Mouse (Mus musculus) intestine, embryonic 14.5 days (tissue): ENCODE results near the gene Ccdc187. TPM values are rescaled to one million over a fixed set of nuclear protein-coding genes. Genes with fewer than 3 reads are reported as not detected.

Experiments
- ATAC-seq: fragments of 200-750 bp; cut with Nextera tagmentation; replicated peaks from 2 replicates; pipeline ENCODE4 v1.8.0; 2017; ENCODE audit warnings: low read depth, moderate number of reproducible peaks, moderate TSS enrichment, moderate library complexity; ENCODE audit not compliant: low FRiP score, low TSS enrichment
- DNase-seq: peaks from one replicate; pipeline ENCODE4 v3.0.0-alpha.2; 2018; ENCODE audit warnings: low spot score
- H3K27ac ChIP-seq: fragments of 300-500 bp; sonication (generic); 2 replicates; pipeline ENCODE4 v1.5.1; 2014; ENCODE audit warnings: low read depth, mild to moderate bottlenecking, control low read depth
- H3K27me3 ChIP-seq: fragments of 300-500 bp; sonication (generic); replicated peaks from 2 replicates; pipeline ENCODE4 v1.6.1; 2014; ENCODE audit warnings: low read length, control low read depth; ENCODE audit not compliant: control insufficient read depth, insufficient read depth
- H3K36me3 ChIP-seq: fragments of 300-500 bp; sonication (generic); 2 replicates; pipeline ENCODE4 v1.6.1; 2014; ENCODE audit warnings: low read length, control low read depth; ENCODE audit not compliant: control insufficient read depth, insufficient read depth
- H3K4me1 ChIP-seq: fragments of 300-500 bp; sonication (generic); replicated peaks from 2 replicates; pipeline ENCODE4 v1.6.1; 2014; ENCODE audit warnings: low read length, control low read depth, mixed read lengths; ENCODE audit not compliant: control insufficient read depth, insufficient read depth
- H3K4me2 ChIP-seq: fragments of 300-500 bp; sonication (generic); 2 replicates; pipeline ENCODE4 v1.6.1; 2014; ENCODE audit warnings: low read length
- H3K4me3 ChIP-seq: fragments of 300-500 bp; sonication (generic); 2 replicates; pipeline ENCODE4 v1.5.1; 2014; ENCODE audit warnings: low read depth, low read length, control low read depth, mixed read lengths
- H3K9ac ChIP-seq: fragments of 300-500 bp; sonication (generic); 2 replicates; pipeline ENCODE4 v1.6.1; 2014; ENCODE audit warnings: mild to moderate bottlenecking, low read length
- H3K9me3 ChIP-seq: fragments of 300-500 bp; sonication (generic); 2 replicates; pipeline ENCODE4 v1.6.1; 2016; ENCODE audit warnings: low read length, control low read depth; ENCODE audit not compliant: control insufficient read depth
- WGBS: fragments of 180-500 bp; shearing (Covaris S2); extraction: QIAGEN DNeasy Blood & Tissue Kit; methylation state at CpG from one replicate; pipeline ENCODE4 v1.1.7; 2014; 5-methylcytosine and 5-hydroxymethylcytosine counted together
- polyA plus RNA-seq: library from polyadenylated mRNA; unstranded; fragments of >200 nt; fragmentation: Nextera tagmentation; extraction: Ambion mirVana; gene quantifications from 2 replicates; pipeline ENCODE4 v1.2.1, GENCODE M21; 2014

Gene Ccdc187
- polyA plus RNA-seq, 1 experiment from 2014 or later, result 0.50 TPM

DNA sequence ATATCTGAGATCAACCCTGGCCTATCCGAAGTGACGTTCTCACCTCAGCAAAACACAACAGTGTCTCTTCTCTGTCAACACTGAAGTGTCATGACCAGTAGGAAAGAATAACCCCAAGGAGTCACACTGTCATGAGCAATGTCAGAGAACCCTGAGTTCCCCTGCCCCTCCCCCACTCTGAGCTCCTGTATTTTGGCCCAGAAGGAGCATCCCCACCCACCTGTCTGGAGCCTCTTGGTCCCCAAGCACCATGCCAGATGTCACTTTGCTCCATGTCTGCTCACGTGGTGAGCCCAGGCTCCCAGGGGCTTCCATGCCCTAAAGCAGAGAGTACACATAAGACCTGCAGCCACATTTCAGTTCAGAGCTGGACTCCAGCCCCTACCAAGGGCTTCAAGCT, 14.6 kb downstream of the Ccdc187 start:
- Histone ChIP-seq H3K9ac (no peak overlapping the region), H3K36me3 (no peaks in the 10 kb centered on the region), H3K27ac (no peak overlapping the region), H3K9me3 (no peaks in the 10 kb centered on the region), H3K4me3 (no peak overlapping the region), H3K4me1 (no peaks in the 10 kb centered on the region), H3K4me2 (no peak overlapping the region), H3K27me3 (no peaks in the 10 kb centered on the region)
- 76% methylated on average over 3 of the region's 3 CpGs for WGBS
- no peak for ATAC-seq
- no peak for DNase-seq

DNA sequence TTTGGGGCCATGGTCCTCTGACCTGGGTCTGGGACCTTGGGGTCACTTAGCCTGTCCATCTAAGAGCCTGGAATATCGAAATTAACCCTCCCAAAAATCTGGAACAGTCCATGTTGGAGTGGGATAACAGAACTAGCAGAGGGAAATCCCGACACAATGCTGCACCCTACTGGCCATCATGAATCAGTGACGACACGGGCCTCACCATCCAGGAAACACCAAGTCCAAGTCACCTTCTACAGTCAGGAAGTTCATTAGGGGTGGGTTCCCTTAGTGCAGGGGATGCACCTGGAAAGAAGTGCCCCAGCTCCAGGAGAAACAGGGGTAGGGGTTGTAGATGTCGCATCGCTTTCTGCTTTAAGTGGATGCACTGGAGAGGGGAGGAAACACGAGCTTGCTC, 20.7 kb downstream of the Ccdc187 start:
- peak; percentile 80 for DNase-seq
- Histone ChIP-seq H3K27ac (no peak overlapping the region), H3K36me3 (no peaks in the 10 kb centered on the region), H3K27me3 (no peaks in the 10 kb centered on the region), H3K4me2 (no peak overlapping the region), H3K9me3 (no peaks in the 10 kb centered on the region), H3K4me1 (no peaks in the 10 kb centered on the region), H3K4me3 (no peak overlapping the region), H3K9ac (no peak overlapping the region)
- 20% methylated on average over 7 of the region's 7 CpGs for WGBS
- ATAC-seq, result peak; percentile 63; the same call in 1 of the 2 replicates

DNA sequence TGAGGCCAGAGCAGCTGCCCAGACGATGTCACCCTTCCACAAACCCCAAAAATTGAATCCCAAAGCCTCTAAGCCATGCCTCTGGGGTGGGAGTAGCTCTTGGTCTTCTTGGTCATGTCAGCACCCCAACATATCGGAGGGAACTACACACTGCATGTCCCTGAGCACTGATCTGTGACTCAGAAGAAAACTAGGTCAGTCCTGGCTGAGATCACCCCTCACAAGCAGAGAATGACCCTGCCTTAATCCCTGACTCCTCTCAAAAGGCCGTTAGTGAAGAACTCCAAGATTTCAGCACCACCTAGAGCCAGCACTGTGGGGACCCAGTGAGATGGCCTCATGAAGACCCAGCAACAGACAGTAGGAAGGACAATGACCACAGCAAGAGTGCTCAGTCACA, 26.1 kb downstream of the Ccdc187 start:
- no peak for DNase-seq
- Histone ChIP-seq H3K4me2 (no peak overlapping the region), H3K27me3 (no peaks in the 10 kb centered on the region), H3K9ac (no peak overlapping the region), H3K27ac (no peak overlapping the region), H3K4me1 (0 out of 2 replicates have a peak, but pooled peaks cover 3% of the 10 kb centered on the region), H3K36me3 (no peaks in the 10 kb centered on the region), H3K4me3 (no peak overlapping the region), H3K9me3 (no peaks in the 10 kb centered on the region)
- no peak for ATAC-seq
- 52% methylated on average over 3 of the region's 3 CpGs for WGBS

DNA sequence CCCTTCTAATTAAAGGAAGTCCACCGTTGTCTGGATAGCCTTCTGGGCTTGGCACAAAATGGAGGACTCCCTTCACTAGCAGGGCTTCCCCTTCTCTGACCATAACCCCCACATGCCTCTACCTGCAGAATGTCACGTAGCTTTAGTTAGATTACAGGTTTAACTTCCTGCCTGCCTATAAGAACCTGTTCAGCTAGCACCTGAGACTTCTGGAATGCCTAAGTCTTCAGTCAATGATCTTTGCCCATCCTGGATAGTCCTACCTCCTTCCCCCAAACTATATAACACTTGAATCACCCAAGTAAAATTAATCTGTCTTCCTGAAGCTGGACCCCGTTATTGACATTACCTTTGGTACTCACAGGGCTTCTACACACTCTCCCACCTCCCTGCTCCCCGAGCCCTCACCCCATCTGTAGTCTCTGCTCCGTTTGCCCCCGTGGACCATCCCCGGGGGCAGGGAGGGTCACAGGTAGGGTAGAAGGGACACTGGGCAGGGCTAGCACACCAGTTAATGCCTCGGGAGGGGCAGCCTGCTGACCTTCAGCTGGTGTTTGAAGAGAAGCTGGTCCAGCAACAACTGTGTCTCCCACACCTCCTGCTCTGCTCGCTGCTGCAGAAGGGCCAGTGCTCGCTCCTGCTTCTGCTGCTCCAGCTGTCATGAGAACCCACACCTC, 28.2 kb downstream of the Ccdc187 start:
- no peak overlapping the region for H3K4me2 ChIP-seq
- H3K9me3 ChIP-seq, result no peaks in the 10 kb centered on the region
- H3K36me3 ChIP-seq, result no peaks in the 10 kb centered on the region
- DNase-seq (no peak), ATAC-seq (no peak)
- WGBS, result 70% methylated on average over 10 of the region's 10 CpGs
- no peak overlapping the region for H3K9ac ChIP-seq
- no peak overlapping the region for H3K4me3 ChIP-seq
- no peaks in the 10 kb centered on the region for H3K27me3 ChIP-seq
- H3K4me1 ChIP-seq, result 0 out of 2 replicates have a peak, but pooled peaks cover 3% of the 10 kb centered on the region
- H3K27ac ChIP-seq, result no peak overlapping the region

DNA sequence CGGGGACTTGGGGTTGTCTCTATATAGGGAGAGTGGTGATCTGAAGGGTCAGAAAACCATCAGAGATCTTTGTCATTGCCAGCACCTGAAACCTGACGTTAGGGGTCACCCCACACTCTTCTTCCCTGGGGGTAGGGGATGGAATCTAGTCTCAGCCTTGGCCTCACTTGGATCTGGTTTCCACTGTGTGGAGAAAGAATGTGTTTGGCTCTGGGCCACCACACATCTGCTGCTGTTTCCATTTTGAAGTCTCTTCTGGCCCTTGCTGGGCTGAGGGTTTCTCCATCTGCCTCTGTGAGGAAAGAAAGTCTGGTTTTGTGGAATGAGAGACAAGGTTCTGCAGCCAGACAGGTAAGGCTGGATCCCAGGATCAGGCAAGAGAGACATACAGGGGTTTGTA, 29.3 kb downstream of the Ccdc187 start:
- Histone ChIP-seq H3K36me3 (no peaks in the 10 kb centered on the region), H3K9ac (no peak overlapping the region), H3K27ac (no peak overlapping the region; the same call in 1 of the 2 replicates), H3K4me2 (no peak overlapping the region), H3K27me3 (no peaks in the 10 kb centered on the region), H3K4me1 (0 out of 2 replicates have a peak, but pooled peaks cover 3% of the 10 kb centered on the region), H3K9me3 (no peaks in the 10 kb centered on the region), H3K4me3 (no peak overlapping the region)
- ATAC-seq, result no peak
- 73% methylated on average over 2 of the region's 2 CpGs for WGBS
- no peak for DNase-seq

DNA sequence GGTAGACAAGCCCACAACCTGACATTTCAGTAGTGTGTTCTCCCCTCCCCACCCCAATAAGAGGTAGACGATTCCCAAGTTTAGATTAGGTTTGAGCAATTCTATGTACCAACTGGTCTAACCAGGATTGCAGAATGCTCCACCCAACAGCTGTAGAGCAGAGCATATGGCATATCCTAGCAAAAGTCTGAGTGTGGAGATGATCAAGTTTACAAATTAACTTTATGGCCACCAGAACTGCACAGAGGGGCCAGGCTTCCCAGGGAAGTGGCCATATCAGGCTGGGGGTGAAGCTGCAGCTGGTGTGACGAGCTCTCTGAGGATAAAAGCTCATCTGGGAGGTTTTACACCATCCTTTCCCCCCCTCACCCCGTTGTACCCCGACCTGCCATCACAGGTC, 29.7 kb downstream of the Ccdc187 start:
- ATAC-seq (no peak), DNase-seq (no peak)
- 0 out of 2 replicates have a peak, but pooled peaks cover 3% of the 10 kb centered on the region for H3K4me1 ChIP-seq
- no peaks in the 10 kb centered on the region for H3K9me3 ChIP-seq
- H3K36me3 ChIP-seq, result no peaks in the 10 kb centered on the region
- no peak overlapping the region; the same call in 1 of the 2 replicates for H3K27ac ChIP-seq
- H3K4me2 ChIP-seq, result no peak overlapping the region
- H3K9ac ChIP-seq, result no peak overlapping the region
- H3K4me3 ChIP-seq, result no peak overlapping the region
- no peaks in the 10 kb centered on the region for H3K27me3 ChIP-seq
- WGBS, result 61% methylated on average over 4 of the region's 4 CpGs

DNA sequence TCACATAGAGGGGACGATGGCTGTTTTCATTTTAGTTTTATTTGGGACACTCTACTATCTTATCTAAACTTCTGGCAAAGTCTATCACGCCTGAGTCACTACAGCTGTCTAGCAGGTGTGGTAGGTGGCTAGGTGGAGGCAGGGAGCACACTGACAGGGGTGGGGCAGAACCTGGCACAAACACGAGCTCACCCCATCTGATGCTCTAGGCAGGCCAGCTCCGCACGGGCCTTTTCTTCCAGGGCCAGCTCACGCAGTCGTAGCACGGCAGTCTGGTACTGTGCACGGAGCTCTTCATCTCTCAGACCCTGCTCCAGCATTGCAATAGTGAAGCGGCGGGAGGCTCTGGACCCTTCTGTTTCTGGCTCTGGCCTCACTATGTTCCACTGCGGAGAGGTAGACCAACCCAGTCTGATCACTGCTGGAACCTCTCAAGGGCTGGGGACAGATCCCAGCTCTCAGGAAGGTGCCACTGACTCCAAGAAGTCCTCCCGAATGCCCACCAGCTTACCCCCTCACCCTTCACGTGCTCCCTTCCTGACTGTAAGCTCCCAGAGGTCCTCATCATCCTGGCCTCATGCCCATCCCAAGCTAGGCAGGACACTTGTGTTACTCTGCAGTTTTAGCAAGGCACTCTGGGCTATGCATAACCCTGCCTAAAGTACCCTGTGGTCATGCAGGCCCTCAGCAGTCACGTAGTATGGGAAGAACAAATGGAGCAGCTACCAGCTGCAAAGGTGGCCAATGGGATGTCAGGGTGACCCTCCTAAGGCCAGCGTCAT, 36.9 kb downstream of the Ccdc187 start:
- 81% methylated on average over 16 of the region's 16 CpGs for whole genome bisulfite sequencing
- no peak for ATAC-seq
- H3K9ac ChIP-seq, result no peak overlapping the region

DNA sequence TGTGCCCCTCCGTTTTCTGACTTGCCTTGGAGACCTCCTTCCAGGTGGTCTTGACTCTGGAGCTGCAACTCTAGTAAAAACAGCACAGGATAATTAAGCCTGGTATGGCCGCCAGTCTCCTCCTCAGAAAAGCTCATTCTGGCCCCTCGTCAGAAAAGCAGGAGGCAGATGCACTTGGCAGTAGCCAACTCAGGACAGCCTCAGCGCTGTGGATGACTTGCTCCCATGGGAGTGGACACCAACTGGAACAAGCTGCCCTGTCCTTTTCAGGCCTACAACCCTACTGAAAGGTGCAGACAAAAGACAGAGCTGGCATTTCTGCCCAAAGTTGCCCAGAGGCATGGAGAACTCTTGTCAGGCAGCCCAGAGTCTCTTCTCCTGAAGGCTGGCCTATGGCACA, 39.5 kb downstream of the Ccdc187 start:
- Histone ChIP-seq H3K4me1 (no peaks in the 10 kb centered on the region), H3K4me3 (no peak overlapping the region), H3K27me3 (no peaks in the 10 kb centered on the region), H3K9me3 (no peaks in the 10 kb centered on the region), H3K36me3 (no peaks in the 10 kb centered on the region), H3K4me2 (no peak overlapping the region), H3K27ac (no peak overlapping the region), H3K9ac (no peak overlapping the region)
- no peak for DNase-seq
- no peak for ATAC-seq
- WGBS, result 56% methylated on average over 4 of the region's 4 CpGs

More for the DNA sequence above, 36.9 kb downstream of the Ccdc187 start:
- Histone ChIP-seq H3K36me3 (no peaks in the 10 kb centered on the region), H3K9me3 (no peaks in the 10 kb centered on the region), H3K27ac (no peak overlapping the region), H3K4me2 (no peak overlapping the region), H3K4me3 (no peak overlapping the region), H3K27me3 (no peaks in the 10 kb centered on the region), H3K4me1 (no peaks in the 10 kb centered on the region)
- DNase-seq, result no peak
